Mouse (Mus musculus) MEL (cell line): ENCODE results near the gene Fmo5. TPM values are rescaled to one million over a fixed set of nuclear protein-coding genes. Genes with fewer than 3 reads are reported as not detected.

Experiments
- DNase-seq: peaks from one replicate; pipeline ENCODE4 v3.0.0; 2011; ENCODE audit warnings: low read depth, low spot score
- H3K27ac ChIP-seq: 2 replicates; pipeline ENCODE4 v1.5.1; 2012; ENCODE audit warnings: low read depth, mild to moderate bottlenecking, control low read depth, low read length, moderate library complexity; ENCODE audit not compliant: control insufficient read depth
- H3K27me3 ChIP-seq, 2 experiments: fragments of 150-350 bp in 1 of 2; sonication (generic) in 1 of 2; 2 replicates each; pipeline ENCODE4 v1.6.1; 2012; ENCODE audit warnings: low read length in 2 of 2, mild to moderate bottlenecking in 2 of 2, improper control_type of control experiment in 1 of 2, moderate library complexity in 1 of 2; ENCODE audit not compliant: insufficient read depth in 2 of 2, control insufficient read depth in 1 of 2
- H3K36me3 ChIP-seq, 2 experiments: 2 replicates each; pipeline ENCODE4 v1.6.1; 2012 to 2014; ENCODE audit warnings: low read length in 2 of 2, improper control_type of control experiment in 1 of 2, inconsistent platforms in 1 of 2, mild to moderate bottlenecking in 1 of 2; ENCODE audit not compliant: insufficient read depth in 2 of 2, control insufficient read depth in 1 of 2
- H3K4me1 ChIP-seq, 2 experiments: fragments of 150-350 bp in 1 of 2; sonication (generic) in 1 of 2; 2 replicates each; pipeline ENCODE4 v1.6.1; 2012; ENCODE audit warnings: low read length in 2 of 2, improper control_type of control experiment in 1 of 2, mild to moderate bottlenecking in 1 of 2; ENCODE audit not compliant: insufficient read depth in 2 of 2, control insufficient read depth in 1 of 2
- H3K4me3 ChIP-seq, 2 experiments: fragments of 150-350 bp in 1 of 2; sonication (generic) in 1 of 2; 2 replicates each; pipeline ENCODE4 v1.5.1; 2012; ENCODE audit warnings: low read depth in 2 of 2, low read length in 2 of 2, mild to moderate bottlenecking in 2 of 2, moderate library complexity in 2 of 2, control low read depth in 1 of 2, improper control_type of control experiment in 1 of 2; ENCODE audit not compliant: control insufficient read depth in 1 of 2, insufficient read depth in 1 of 2
- H3K79me2 ChIP-seq: 2 replicates; pipeline ENCODE4 v1.6.1; 2012; ENCODE audit warnings: mild to moderate bottlenecking, low read length, moderate library complexity; ENCODE audit not compliant: control insufficient read depth, poor library complexity, insufficient read depth
- H3K9ac ChIP-seq: 2 replicates; pipeline ENCODE4 v1.6.1; 2012; ENCODE audit warnings: low read depth, mild to moderate bottlenecking, control low read depth, low read length, moderate library complexity; ENCODE audit not compliant: control insufficient read depth, poor library complexity, severe bottlenecking
- H3K9me3 ChIP-seq: fragments of 150-350 bp; sonication (generic); replicated peaks from 2 replicates; pipeline ENCODE4 v1.6.1; 2012; ENCODE audit warnings: mild to moderate bottlenecking, low read length, improper control_type of control experiment, moderate library complexity; ENCODE audit not compliant: insufficient read depth
- E2F4 ChIP-seq: IDR thresholded peaks from 2 replicates; pipeline ENCODE4 v1.6.1; 2011; ENCODE audit warnings: low read depth, low read length, improper control_type of control experiment, borderline replicate concordance
- EP300 ChIP-seq, 2 experiments: IDR thresholded peaks; 2 replicates each; pipeline ENCODE4 v1.6.1; 2011; ENCODE audit warnings: improper control_type of control experiment in 2 of 2, low read length in 2 of 2, low read depth in 1 of 2, mild to moderate bottlenecking in 1 of 2
- ETS1 ChIP-seq: IDR thresholded peaks from 2 replicates; pipeline ENCODE4 v1.6.1; 2012; ENCODE audit warnings: low read depth, mild to moderate bottlenecking, inconsistent platforms, low read length, improper control_type of control experiment, moderate library complexity
- GATA1 ChIP-seq: IDR thresholded peaks from 2 replicates; pipeline ENCODE4 v1.6.1; 2011; ENCODE audit warnings: low read depth, low read length, improper control_type of control experiment
- HCFC1 ChIP-seq: IDR thresholded peaks from 2 replicates; pipeline ENCODE4 v1.6.1; 2012; ENCODE audit warnings: low read depth, mild to moderate bottlenecking, inconsistent platforms, low read length, improper control_type of control experiment, moderate library complexity
- JUND ChIP-seq: IDR thresholded peaks from 2 replicates; pipeline ENCODE4 v1.6.1; 2011; ENCODE audit warnings: low read depth, mild to moderate bottlenecking, improper control_type of control experiment, low read length
- MAX ChIP-seq: IDR thresholded peaks from 2 replicates; pipeline ENCODE4 v1.6.1; 2011; ENCODE audit warnings: low read length, improper control_type of control experiment
- MXI1 ChIP-seq: IDR thresholded peaks from 2 replicates; pipeline ENCODE4 v1.6.1; 2011; ENCODE audit warnings: mild to moderate bottlenecking, low read depth, low read length, improper control_type of control experiment
- MYB ChIP-seq: IDR thresholded peaks from 2 replicates; pipeline ENCODE4 v1.6.1; 2011; ENCODE audit warnings: mild to moderate bottlenecking, low read depth, low read length, improper control_type of control experiment
- NELFE ChIP-seq: IDR thresholded peaks from 2 replicates; pipeline ENCODE4 v1.6.1; 2011; ENCODE audit warnings: low read depth, low read length, improper control_type of control experiment
- NRF1 ChIP-seq: IDR thresholded peaks from 2 replicates; pipeline ENCODE4 v1.6.1; 2014; ENCODE audit warnings: low read depth, mild to moderate bottlenecking, inconsistent platforms, low read length, improper control_type of control experiment, moderate library complexity; ENCODE audit not compliant: poor library complexity, insufficient read depth, severe bottlenecking
- POLR2A ChIP-seq, 2 experiments: IDR thresholded peaks; 2 replicates each; pipeline ENCODE4 v1.6.1; 2011 to 2012; ENCODE audit warnings: low read length in 2 of 2, mild to moderate bottlenecking in 2 of 2, control low read depth in 1 of 2, improper control_type of control experiment in 1 of 2, low read depth in 1 of 2, moderate library complexity in 1 of 2; ENCODE audit not compliant: control insufficient read depth in 1 of 2, insufficient read depth in 1 of 2, poor library complexity in 1 of 2
- POLR2AphosphoS2 ChIP-seq: IDR thresholded peaks from 2 replicates; pipeline ENCODE4 v1.6.1; 2011; ENCODE audit warnings: low read length, improper control_type of control experiment
- SIN3A ChIP-seq: IDR thresholded peaks from 2 replicates; pipeline ENCODE4 v1.6.1; 2012; ENCODE audit warnings: low read length, improper control_type of control experiment, inconsistent platforms
- TBP ChIP-seq: IDR thresholded peaks from 2 replicates; pipeline ENCODE4 v1.8.0; 2011; ENCODE audit warnings: low read depth, low read length, improper control_type of control experiment
- TCF12 ChIP-seq: IDR thresholded peaks from 2 replicates; pipeline ENCODE4 v1.6.1; 2014; ENCODE audit warnings: low read depth, mild to moderate bottlenecking, inconsistent platforms, low read length, improper control_type of control experiment, moderate library complexity
- USF1 ChIP-seq: IDR thresholded peaks from 2 replicates; pipeline ENCODE4 v1.6.1; 2014; ENCODE audit warnings: low read depth, mild to moderate bottlenecking, inconsistent platforms, low read length, improper control_type of control experiment, moderate library complexity
- ZKSCAN1 ChIP-seq: IDR thresholded peaks from 2 replicates; pipeline ENCODE4 v1.6.1; 2012; ENCODE audit warnings: low read depth, mild to moderate bottlenecking, inconsistent platforms, low read length, improper control_type of control experiment, moderate library complexity
- polyA plus RNA-seq, 2 experiments: library from polyadenylated mRNA; stranded (reverse) in 1 of 2; unstranded in 1 of 2; fragments of >175 nt in 1 of 2; fragments of >200 nt in 1 of 2; gene quantifications; 2 replicates each; pipeline versions ENCODE4 v1.2.1 to v1.2.4; 2012; ENCODE audit warnings: low replicate concordance in 2 of 2, low read depth in 1 of 2; ENCODE audit not compliant: insufficient read length in 2 of 2, insufficient read depth in 1 of 2, missing spikeins in 1 of 2
- total RNA-seq: library from RNA; depleted of rRNA; stranded (reverse); fragments of 300-350 nt; gene quantifications from 2 replicates; pipeline ENCODE4 v1.2.3, GENCODE M21; 2012

Fmo5 gene
- total and polyA plus RNA-seq, 3 experiments, result 0.12 to 0.39 TPM; not detected in 1

GRCm38 (mm10) chr3:97658426-97659193 lies 30.0 kb downstream of the Fmo5 start:
- TF ChIP-seq POLR2A (IDR thresholded peaks at IDR 0.05; ENCODE audit: control insufficient read depth in 1 of 2, insufficient read depth in 1 of 2, low read depth in 1 of 2, low read length in 2 of 2, poor library complexity in 1 of 2) (no peak; a peak in 1 of 4 replicates), MXI1 (peak; percentile 7; the same call in 1 of the 2 replicates), TCF12 (0 out of 2 replicates have a peak, but pooled peaks have one; percentile 3), TBP (0 out of 2 replicates have a peak, but pooled peaks have one; percentile 37), NRF1 (peak; percentile 43; the same call in 1 of the 2 replicates), NELFE (peak; percentile 48; the same call in 1 of the 2 replicates), E2F4 (no peak), HCFC1 (no peak), SIN3A (peak; percentile 8; the same call in 1 of the 2 replicates), MAX (peak; percentile 48; the same call in 1 of the 2 replicates)
- Histone ChIP-seq H3K9me3 (no peaks in the 10 kb centered on the region), H3K4me3 (peak overlapping the region; percentile 83 to 94), H3K4me1 (peaks cover 8 to 26% of the 10 kb centered on the region in 2 experiments), H3K79me2 (peaks cover 3% of the 10 kb centered on the region; the same call in 1 of the 2 replicates), H3K27ac (no peak overlapping the region), H3K27me3 (no peaks in the 10 kb centered on the region), H3K9ac (peak overlapping the region; percentile 76), H3K36me3 (peaks cover 0 to 25% of the 10 kb centered on the region in 2 experiments; a peak in 2 of 4 replicates)
- DNase-seq, result peak; percentile 93

- H3K4me1 ChIP-seq, result peaks cover 8 to 26% of the 10 kb centered on the region in 2 experiments
Observed at GRCm38 (mm10) chr3:97659746-97660145, 31.1 kb downstream of the Fmo5 start.

GRCm38 (mm10) chr3:97661206-97661605 lies 32.6 kb downstream of the Fmo5 start:
- Histone ChIP-seq H3K27ac (no peak overlapping the region), H3K79me2 (peaks cover 3% of the 10 kb centered on the region; the same call in 1 of the 2 replicates), H3K27me3 (no peaks in the 10 kb centered on the region), H3K9ac (no peak overlapping the region), H3K36me3 (peaks cover 0 to 25% of the 10 kb centered on the region in 2 experiments; a peak in 2 of 4 replicates), H3K4me1 (peaks cover 8 to 26% of the 10 kb centered on the region in 2 experiments), H3K4me3 (no peak overlapping the region), H3K9me3 (no peaks in the 10 kb centered on the region)
- DNase-seq, result peak; percentile 27
- TF ChIP-seq TCF12 (no peak), ETS1 (no peak), SIN3A (peak; percentile 54; the same call in 1 of the 2 replicates), MXI1 (peak; percentile 71), ZKSCAN1 (no peak), EP300 (IDR thresholded peaks at IDR 0.05; ENCODE audit: low read depth in 1 of 2, low read length in 2 of 2) (no peak), MAX (peak; percentile 81), USF1 (peak; percentile 14; the same call in 1 of the 2 replicates)

More at GRCm38 (mm10) chr3:97659746-97660145, 31.1 kb downstream of the Fmo5 start:
- no peaks in the 10 kb centered on the region for H3K27me3 ChIP-seq
- peaks cover 3% of the 10 kb centered on the region; the same call in 1 of the 2 replicates for H3K79me2 ChIP-seq
- H3K27ac ChIP-seq, result no peak overlapping the region
- peak; percentile 35 for DNase-seq
- peaks cover 0 to 25% of the 10 kb centered on the region in 2 experiments; a peak in 2 of 4 replicates for H3K36me3 ChIP-seq
- H3K9ac ChIP-seq, result no peak overlapping the region
- H3K4me3 ChIP-seq, result no peak overlapping the region
- H3K9me3 ChIP-seq, result no peaks in the 10 kb centered on the region
- TF ChIP-seq POLR2AphosphoS2 (no peak), JUND (no peak), GATA1 (0 out of 2 replicates have a peak, but pooled peaks have one; percentile 25), MXI1 (no peak), MYB (0 out of 2 replicates have a peak, but pooled peaks have one; percentile 11), ZKSCAN1 (no peak)
- TF ChIP-seq, all 39 proteins: peak for 2
